Mouse (Mus musculus): Measurements from ENCODE around the gene Lrsam1.

GRCm38 (mm10) chr2:33005041-33005440, 43.6 kb upstream of the Lrsam1 start:
- TF ChIP-seq CTCF (IDR thresholded peaks at IDR 0.05; ENCODE audit: borderline replicate concordance, insufficient read depth, low read depth, low read length), result no peak
- TF ChIP-seq POLR2A (IDR thresholded peaks at IDR 0.05; ENCODE audit: borderline replicate concordance, insufficient read depth, low read length), result no peak

Measured in cerebellum, adult 2 months (tissue).